Mouse (Mus musculus) limb, embryonic 10.5 days (tissue): ENCODE results near the gene Glyat. TPM values are rescaled to one million over a fixed set of nuclear protein-coding genes. Genes with fewer than 3 reads are reported as not detected.

Source experiments
- polyA plus RNA-seq: library from polyadenylated mRNA; unstranded; fragments of >200 nt; fragmentation: Nextera tagmentation; extraction: Ambion mirVana; gene quantifications from 2 replicates; pipeline ENCODE4 v1.2.1, GENCODE M21; 2016

Glyat gene
- polyA plus RNA-seq, 1 experiment from 2014 or later: not detected

Other genes starting within 250 kb of the Glyat start
- gene Olfr1440, start 246.0 kb upstream of the Glyat start, polyA plus RNA-seq: not detected in 2 replicates
- not detected in 2 replicates for gene Olfr1441, start 215.9 kb upstream of the Glyat start, polyA plus RNA-seq
- not detected in 2 replicates for gene Pfpl, start 205.4 kb upstream of the Glyat start, polyA plus RNA-seq
- 0.05 and 0.08 TPM in 2 replicates for gene Mpeg1, start 172.5 kb upstream of the Glyat start, polyA plus RNA-seq
- gene Dtx4, start 131.9 kb upstream of the Glyat start, polyA plus RNA-seq: 1.8 and 2.3 TPM in 2 replicates
- gene Fam111a, start 87.6 kb upstream of the Glyat start, polyA plus RNA-seq: 11.5 and 15.4 TPM in 2 replicates
- gene Gm4952, start 33.3 kb upstream of the Glyat start, polyA plus RNA-seq: not detected in 2 replicates
- gene Olfr1442, start 37.1 kb downstream of the Glyat start, polyA plus RNA-seq: not detected in 2 replicates
- not detected in 2 replicates for gene Olfr1443, start 44.8 kb downstream of the Glyat start, polyA plus RNA-seq
- gene Keg1, start 62.5 kb downstream of the Glyat start, polyA plus RNA-seq: not detected in 2 replicates
- gene Cntf, start 132.3 kb downstream of the Glyat start, polyA plus RNA-seq: 1.8 and 2.2 TPM in 2 replicates
- gene Zfp91, start 162.8 kb downstream of the Glyat start, polyA plus RNA-seq: 11.0 and 13.5 TPM in 2 replicates
- gene Lpxn, start 162.9 kb downstream of the Glyat start, polyA plus RNA-seq: 0.68 and 0.78 TPM in 2 replicates
- not detected in 2 replicates for gene Gm5244, start 213.4 kb downstream of the Glyat start, polyA plus RNA-seq
- not detected in 2 replicates for gene Olfr1444, start 224.0 kb downstream of the Glyat start, polyA plus RNA-seq